Mouse (Mus musculus) hindbrain, embryonic 15.5 days (tissue): ENCODE data around the gene 1700008O03Rik. TPM values are rescaled to one million over a fixed set of nuclear protein-coding genes. Genes with fewer than 3 reads are reported as not detected.
A peak's percentile ranks its signal among the peaks of the same experiment; 100 is the strongest.

Experiments
- ATAC-seq: fragments of 200-750 bp; cut with Nextera tagmentation; 2 replicates; pipeline ENCODE4 v1.8.0; 2017; ENCODE audit warnings: low read depth, moderate number of reproducible peaks, moderate TSS enrichment; ENCODE audit not compliant: low FRiP score
- H3K27ac ChIP-seq: fragments of 300-500 bp; sonication (generic); replicated peaks from 2 replicates; pipeline ENCODE4 v1.5.1; 2015; ENCODE audit warnings: mild to moderate bottlenecking, inconsistent platforms
- H3K27me3 ChIP-seq: fragments of 300-500 bp; sonication (generic); 2 replicates; pipeline ENCODE4 v1.6.1; 2015; ENCODE audit warnings: control low read depth, inconsistent platforms
- H3K36me3 ChIP-seq: fragments of 300-500 bp; sonication (generic); 2 replicates; pipeline ENCODE4 v1.6.1; 2015; ENCODE audit warnings: control low read depth, inconsistent platforms
- H3K4me1 ChIP-seq: fragments of 300-500 bp; sonication (generic); replicated peaks from 2 replicates; pipeline ENCODE4 v1.6.1; 2015; ENCODE audit warnings: control low read depth, inconsistent platforms
- H3K4me2 ChIP-seq: fragments of 300-500 bp; sonication (generic); 2 replicates; pipeline ENCODE4 v1.6.1; 2015; ENCODE audit warnings: moderate library complexity, mild to moderate bottlenecking, inconsistent platforms
- H3K4me3 ChIP-seq: fragments of 300-500 bp; sonication (generic); 2 replicates; pipeline ENCODE4 v1.5.1; 2015; ENCODE audit warnings: mild to moderate bottlenecking, inconsistent platforms
- H3K9ac ChIP-seq: fragments of 300-500 bp; sonication (generic); 2 replicates; pipeline ENCODE4 v1.6.1; 2015; ENCODE audit warnings: inconsistent platforms
- H3K9me3 ChIP-seq: fragments of 300-500 bp; sonication (generic); 2 replicates; pipeline ENCODE4 v1.6.1; 2016; ENCODE audit warnings: control low read depth, inconsistent platforms
- WGBS: fragments of 180-500 bp; shearing (Covaris S2); methylation state at CpG from one replicate; pipeline ENCODE4 v1.1.7; 2015; 5-methylcytosine and 5-hydroxymethylcytosine counted together
- polyA plus RNA-seq: library from polyadenylated mRNA; unstranded; fragments of >200 nt; fragmentation: Nextera tagmentation; extraction: Ambion mirVana; gene quantifications from 2 replicates; pipeline ENCODE4 v1.2.1, GENCODE M21; 2015

The 1700008O03Rik gene
- polyA plus RNA-seq, 1 experiment from 2014 or later = 2.8 TPM

GRCm38 (mm10) chr7:44340226-44340625 is 45.4 kb downstream of the 1700008O03Rik start:
- H3K4me3 ChIP-seq = no peak overlapping the region
- ATAC-seq = no peak
- 74% methylated on average over 6 of the region's 6 CpGs for WGBS
- no peak overlapping the region for H3K4me2 ChIP-seq
- no peaks in the 10 kb centered on the region for H3K27me3 ChIP-seq
- peaks cover 20% of the 10 kb centered on the region for H3K36me3 ChIP-seq
- peaks cover 34% of the 10 kb centered on the region for H3K4me1 ChIP-seq
- H3K27ac ChIP-seq = no peak overlapping the region
- H3K9ac ChIP-seq = no peak overlapping the region
- no peaks in the 10 kb centered on the region for H3K9me3 ChIP-seq

- Histone ChIP-seq H3K9ac (peak overlapping the region; percentile 83), H3K4me2 (peak overlapping the region; percentile 74), H3K4me3 (peak overlapping the region; percentile 72), H3K36me3 (peaks cover 11% of the 10 kb centered on the region; the same call in 1 of the 2 replicates), H3K27me3 (no peaks in the 10 kb centered on the region), H3K4me1 (peaks cover 39% of the 10 kb centered on the region), H3K27ac (peak overlapping the region; percentile 96), H3K9me3 (no peaks in the 10 kb centered on the region)
- peak; percentile 15 for ATAC-seq
- WGBS = 3% methylated on average over 32 of the region's 32 CpGs
Observed at GRCm38 (mm10) chr7:44337121-44337849, 48.3 kb downstream of the 1700008O03Rik start.

- Histone ChIP-seq H3K4me1 (peaks cover 39% of the 10 kb centered on the region), H3K27me3 (no peaks in the 10 kb centered on the region), H3K27ac (peak overlapping the region; percentile 96), H3K4me3 (peak overlapping the region; percentile 72), H3K4me2 (peak overlapping the region; percentile 74), H3K36me3 (peaks cover 14% of the 10 kb centered on the region), H3K9ac (peak overlapping the region; percentile 83), H3K9me3 (no peaks in the 10 kb centered on the region)
- ATAC-seq = peak; percentile 80
- WGBS = 2% methylated on average over 43 of the region's 54 CpGs
Observed at GRCm38 (mm10) chr7:44336046-44337021, 49.3 kb downstream of the 1700008O03Rik start.

GRCm38 (mm10) chr7:44335031-44335878 is 50.4 kb downstream of the 1700008O03Rik start:
- ATAC-seq = peak; percentile 80
- H3K4me3 ChIP-seq = peak overlapping the region; percentile 72
- WGBS = 6% methylated on average over 22 of the region's 40 CpGs

GRCm38 (mm10) chr7:44334139-44334538 is 51.5 kb downstream of the 1700008O03Rik start:
- 71% methylated on average over 14 of the region's 14 CpGs for WGBS
- no peaks in the 10 kb centered on the region for H3K27me3 ChIP-seq
- ATAC-seq = no peak
- H3K9me3 ChIP-seq = no peaks in the 10 kb centered on the region
- H3K27ac ChIP-seq = no peak overlapping the region
- H3K4me3 ChIP-seq = no peak overlapping the region
- H3K4me2 ChIP-seq = no peak overlapping the region
- peaks cover 26% of the 10 kb centered on the region for H3K36me3 ChIP-seq
- H3K9ac ChIP-seq = no peak overlapping the region
- peaks cover 38% of the 10 kb centered on the region for H3K4me1 ChIP-seq

More at GRCm38 (mm10) chr7:44335031-44335878, 50.4 kb downstream of the 1700008O03Rik start:
- Histone ChIP-seq H3K27ac (peak overlapping the region; percentile 96), H3K9me3 (no peaks in the 10 kb centered on the region), H3K36me3 (peaks cover 17% of the 10 kb centered on the region), H3K4me2 (peak overlapping the region; percentile 74), H3K9ac (peak overlapping the region; percentile 83), H3K27me3 (no peaks in the 10 kb centered on the region), H3K4me1 (peaks cover 39% of the 10 kb centered on the region)

GRCm38 (mm10) chr7:44332336-44332735 is 53.3 kb downstream of the 1700008O03Rik start:
- no peak overlapping the region for H3K4me3 ChIP-seq
- no peaks in the 10 kb centered on the region for H3K27me3 ChIP-seq
- H3K4me1 ChIP-seq = peaks cover 20% of the 10 kb centered on the region
- no peak overlapping the region for H3K4me2 ChIP-seq
- no peak for ATAC-seq
- H3K9ac ChIP-seq = no peak overlapping the region
- no peaks in the 10 kb centered on the region for H3K9me3 ChIP-seq
- peaks cover 32% of the 10 kb centered on the region for H3K36me3 ChIP-seq
- WGBS = 78% methylated on average over 3 of the region's 3 CpGs
- no peak overlapping the region for H3K27ac ChIP-seq

- Histone ChIP-seq H3K9me3 (no peaks in the 10 kb centered on the region), H3K9ac (no peak overlapping the region), H3K4me2 (no peak overlapping the region), H3K4me3 (no peak overlapping the region), H3K4me1 (no peaks in the 10 kb centered on the region), H3K27me3 (no peaks in the 10 kb centered on the region), H3K36me3 (peaks cover 66% of the 10 kb centered on the region), H3K27ac (no peak overlapping the region)
- WGBS = 71% methylated on average over 6 of the region's 6 CpGs
- no peak for ATAC-seq
Observed at GRCm38 (mm10) chr7:44326614-44327013, 59.0 kb downstream of the 1700008O03Rik start.

GRCm38 (mm10) chr7:44322290-44322689 is 63.3 kb downstream of the 1700008O03Rik start:
- no peak overlapping the region for H3K4me3 ChIP-seq
- H3K36me3 ChIP-seq = peaks cover 78% of the 10 kb centered on the region
- H3K4me2 ChIP-seq = no peak overlapping the region
- no peak overlapping the region for H3K9ac ChIP-seq
- 83% methylated on average over 1 of the region's 1 CpGs for WGBS
- H3K27ac ChIP-seq = no peak overlapping the region
- ATAC-seq = no peak
- H3K27me3 ChIP-seq = no peaks in the 10 kb centered on the region
- no peaks in the 10 kb centered on the region for H3K9me3 ChIP-seq
- H3K4me1 ChIP-seq = no peaks in the 10 kb centered on the region

- no peak overlapping the region for H3K4me3 ChIP-seq
- no peaks in the 10 kb centered on the region for H3K9me3 ChIP-seq
- no peak overlapping the region for H3K27ac ChIP-seq
- ATAC-seq = no peak
- H3K9ac ChIP-seq = no peak overlapping the region
- no peaks in the 10 kb centered on the region for H3K4me1 ChIP-seq
- H3K27me3 ChIP-seq = no peaks in the 10 kb centered on the region
- H3K36me3 ChIP-seq = peaks cover 76% of the 10 kb centered on the region
- H3K4me2 ChIP-seq = no peak overlapping the region
- WGBS = 40% methylated on average over 8 of the region's 8 CpGs
Observed at GRCm38 (mm10) chr7:44320886-44321285, 64.7 kb downstream of the 1700008O03Rik start.

- Histone ChIP-seq H3K27ac (no peak overlapping the region), H3K36me3 (peaks cover 75% of the 10 kb centered on the region), H3K9ac (no peak overlapping the region), H3K4me1 (no peaks in the 10 kb centered on the region), H3K4me2 (no peak overlapping the region), H3K9me3 (no peaks in the 10 kb centered on the region), H3K4me3 (no peak overlapping the region), H3K27me3 (no peaks in the 10 kb centered on the region)
- WGBS = 22% methylated on average over 4 of the region's 4 CpGs
- no peak for ATAC-seq
Observed at GRCm38 (mm10) chr7:44317913-44318312, 67.7 kb downstream of the 1700008O03Rik start.

GRCm38 (mm10) chr7:44312484-44312883 is 73.1 kb downstream of the 1700008O03Rik start:
- H3K27me3 ChIP-seq = no peaks in the 10 kb centered on the region
- H3K4me1 ChIP-seq = peaks cover 23% of the 10 kb centered on the region
- peak overlapping the region; percentile 73; the same call in 1 of the 2 replicates for H3K4me3 ChIP-seq
- WGBS = 68% methylated on average over 16 of the region's 16 CpGs
- H3K36me3 ChIP-seq = peaks cover 32% of the 10 kb centered on the region
- H3K9me3 ChIP-seq = no peaks in the 10 kb centered on the region
- no peak overlapping the region for H3K9ac ChIP-seq
- H3K4me2 ChIP-seq = peak overlapping the region; percentile 93; the same call in 1 of the 2 replicates
- H3K27ac ChIP-seq = no peak overlapping the region
- ATAC-seq = no peak
